Mouse (Mus musculus) heart, adult 2 months (tissue): Measurements from ENCODE around the gene Map3k7. TPM values are rescaled to one million over a fixed set of nuclear protein-coding genes. Genes with fewer than 3 reads are reported as not detected.
A peak's percentile ranks its signal among the peaks of the same experiment; 100 is the strongest.

Experiments
- DNase-seq, 2 experiments: peaks; one replicate each; pipeline ENCODE4 v3.0.0; 2021
- H3K27ac ChIP-seq: fragments of 200-600 bp; 2 replicates; pipeline ENCODE4 v1.8.1; 2022
- H3K27me3 ChIP-seq: fragments of 200-500 bp; 2 replicates; pipeline ENCODE4 v1.6.1; 2012; ENCODE audit warnings: mild to moderate bottlenecking, low read length, inconsistent platforms, mixed read lengths; ENCODE audit not compliant: control insufficient read depth, insufficient read depth
- H3K36me3 ChIP-seq: fragments of 200-500 bp; 2 replicates; pipeline ENCODE4 v1.6.1; 2012; ENCODE audit warnings: low read length, inconsistent platforms; ENCODE audit not compliant: control insufficient read depth, insufficient read depth
- H3K4me1 ChIP-seq: fragments of 200-500 bp; 2 replicates; pipeline ENCODE4 v1.6.1; 2011; ENCODE audit warnings: low read length; ENCODE audit not compliant: control insufficient read depth, insufficient read depth
- H3K4me3 ChIP-seq: fragments of 200-600 bp; 2 replicates; pipeline ENCODE4 v1.8.1; 2022
- H3K79me2 ChIP-seq: fragments of 200-500 bp; replicated peaks from 2 replicates; pipeline ENCODE4 v1.6.1; 2012; ENCODE audit warnings: mild to moderate bottlenecking, inconsistent platforms, low read length, moderate library complexity, mixed read lengths; ENCODE audit not compliant: control insufficient read depth, insufficient read depth
- H3K9ac ChIP-seq: fragments of 200-500 bp; 2 replicates; pipeline ENCODE4 v1.6.1; 2012; ENCODE audit warnings: low read depth, mild to moderate bottlenecking, control low read depth, inconsistent platforms, low read length, mixed read lengths
- CTCF ChIP-seq: fragments of 200-600 bp; IDR thresholded peaks from 2 replicates; pipeline ENCODE4 v1.8.1; 2022; ENCODE audit warnings: antibody characterized with exemption, mild to moderate bottlenecking, moderate library complexity
- EP300 ChIP-seq: fragments of 200-500 bp; IDR thresholded peaks from 2 replicates; pipeline ENCODE4 v1.6.1; 2011; ENCODE audit warnings: low read depth, low read length, control low read depth; ENCODE audit not compliant: insufficient read depth
- POLR2A ChIP-seq: fragments of 200-500 bp; IDR thresholded peaks from 2 replicates; pipeline ENCODE4 v1.6.1; 2011; ENCODE audit warnings: mild to moderate bottlenecking, low read depth, low read length, control low read depth; ENCODE audit not compliant: insufficient read depth
- whole genome bisulfite sequencing: fragments of 180-500 bp; shearing (Covaris S2); methylation state at CpG from one replicate; pipeline ENCODE4 v1.1.7; 2018; 5-methylcytosine and 5-hydroxymethylcytosine counted together
- intact Hi-C: fragments of 180-260 bp; cut with DNase I; formaldehyde crosslinking; loops from one replicate; pipeline ENCODE4 v1.15.1; 2025
- long read RNA-seq: library from polyadenylated mRNA; stranded (forward); transcript quantifications from one replicate; pipeline ENCODE4 v2.0.0, GENCODE M21; 2021
- polyA plus RNA-seq: library from polyadenylated mRNA; depleted of rRNA; stranded (reverse); fragments of >200 nt; gene quantifications from 2 replicates; pipeline ENCODE4 v1.2.3, GENCODE M21; 2012; rRNA removed
- total RNA-seq, 2 experiments: library from RNA; stranded (reverse); gene quantifications; 2 replicates each; pipeline ENCODE4 v1.2.3; 2021

Map3k7 gene
- 10 to 100 TPM; 42.6 to 45.9 TPM for total RNA-seq
- polyA plus RNA-seq, result 34.9 and 50.4 TPM in 2 replicates
- long read RNA-seq, full-length matches to known transcripts, result 28 of 34 reads
- long read RNA-seq, partial matches to known transcripts, result 1 of 34 reads
- long read RNA-seq, other reads (novel, unspliced or antisense), result 5 of 34 reads

- DNase-seq, result peak; percentile 93 to 98
- Histone ChIP-seq H3K4me3 (peak within 1 kb of the TSS; percentile 71), H3K36me3 (peaks cover 12% of the 10 kb centered on the region), H3K27me3 (no peaks in the 10 kb centered on the region), H3K79me2 (peaks cover 2% of the 10 kb centered on the region; the same call in 1 of the 2 replicates), H3K27ac (peak within 1 kb of the TSS; percentile 99), H3K9ac (peak within 1 kb of the TSS; percentile 87), H3K4me1 (peaks cover 4% of the 10 kb centered on the region; the same call in 1 of the 2 replicates)
- WGBS, result under 1% methylated on average over 87 of the region's 88 CpGs
- intact Hi-C loops, result loop anchor here (2.0 kb wide), 1 partner anchor 693 kb away; the partner anchor contains the start of gene Mdn1
- 0 out of 2 replicates have a peak, but pooled peaks have one; percentile 37 for TF ChIP-seq EP300
- no peak for TF ChIP-seq CTCF
- TF ChIP-seq POLR2A, result peak; percentile 69
Observed at GRCm38 (mm10) chr4:31963354-31964193, at the start of gene Map3k7. Gene Map3k7 (plus strand): TSS chr4:31964097.

GRCm38 (mm10) chr4:31915114-31915513 lies 48.8 kb upstream of the Map3k7 start:
- Histone ChIP-seq H3K4me1 (no peaks in the 10 kb centered on the region), H3K27ac (no peak overlapping the region), H3K27me3 (no peaks in the 10 kb centered on the region), H3K4me3 (no peak overlapping the region), H3K79me2 (no peaks in the 10 kb centered on the region), H3K36me3 (no peaks in the 10 kb centered on the region), H3K9ac (no peak overlapping the region)
- no peak for TF ChIP-seq CTCF
- no peak for TF ChIP-seq POLR2A
- no peak for TF ChIP-seq EP300
- 82% methylated on average over 11 of the region's 11 CpGs for WGBS
- intact Hi-C loops, result no loop called here
- no peak for DNase-seq

DNA sequence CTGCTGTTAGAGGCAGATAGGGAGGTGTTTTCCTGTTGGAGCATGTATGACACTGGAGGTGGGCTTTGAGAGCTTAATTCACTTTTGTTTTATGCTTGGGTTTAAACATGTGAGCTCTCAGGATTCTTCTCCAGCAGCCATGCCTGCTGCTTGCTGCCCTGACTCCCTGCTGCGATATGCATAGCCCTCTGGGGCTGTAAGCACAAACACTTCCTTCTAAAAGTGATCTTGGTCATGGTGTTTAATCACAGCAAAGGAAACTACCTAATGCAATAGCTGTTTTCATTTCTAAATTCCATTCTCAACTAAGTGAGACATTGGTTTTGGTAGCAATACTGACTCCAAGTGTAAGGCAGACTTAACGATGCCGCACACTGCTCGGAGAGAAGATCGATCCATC lies 45.2 kb upstream of the Map3k7 start:
- no peaks in the 10 kb centered on the region for H3K4me1 ChIP-seq
- H3K36me3 ChIP-seq, result no peaks in the 10 kb centered on the region
- H3K27ac ChIP-seq, result no peak overlapping the region
- no peak for DNase-seq
- no peaks in the 10 kb centered on the region for H3K79me2 ChIP-seq
- TF ChIP-seq EP300 (no peak), POLR2A (no peak), CTCF (no peak)
- H3K4me3 ChIP-seq, result no peak overlapping the region
- H3K9ac ChIP-seq, result no peak overlapping the region
- 91% methylated on average over 5 of the region's 5 CpGs for WGBS
- H3K27me3 ChIP-seq, result no peaks in the 10 kb centered on the region
- intact Hi-C loops, result no loop called here

- intact Hi-C loops, result no loop called here
- Histone ChIP-seq H3K4me1 (no peaks in the 10 kb centered on the region), H3K27me3 (no peaks in the 10 kb centered on the region), H3K79me2 (no peaks in the 10 kb centered on the region), H3K4me3 (no peak overlapping the region), H3K9ac (no peak overlapping the region), H3K27ac (no peak overlapping the region), H3K36me3 (no peaks in the 10 kb centered on the region)
- 71% methylated on average over 7 of the region's 7 CpGs for WGBS
- TF ChIP-seq EP300, result no peak
- TF ChIP-seq POLR2A, result no peak
- no peak for TF ChIP-seq CTCF
- no peak for DNase-seq
Observed at GRCm38 (mm10) chr4:31922215-31922614, 41.7 kb upstream of the Map3k7 start.

- no peaks in the 10 kb centered on the region for H3K79me2 ChIP-seq
- TF ChIP-seq EP300 (no peak), CTCF (no peak)
- intact Hi-C loops, result no loop called here
- DNase-seq, result no peak
- WGBS, result 73% methylated on average over 8 of the region's 8 CpGs
- H3K36me3 ChIP-seq, result no peaks in the 10 kb centered on the region
- H3K27ac ChIP-seq, result no peak overlapping the region
- H3K4me3 ChIP-seq, result no peak overlapping the region
- H3K4me1 ChIP-seq, result no peaks in the 10 kb centered on the region
- H3K27me3 ChIP-seq, result no peaks in the 10 kb centered on the region
- no peak overlapping the region for H3K9ac ChIP-seq
Observed at GRCm38 (mm10) chr4:31923437-31923836, 40.5 kb upstream of the Map3k7 start.
